Mouse (Mus musculus) testis, adult 2 months (tissue): Measurements from ENCODE around the gene Jam3. TPM values are rescaled to one million over a fixed set of nuclear protein-coding genes. Genes with fewer than 3 reads are reported as not detected.

Experiments used
- H3K27ac ChIP-seq: fragments of 200-500 bp; 2 replicates; pipeline ENCODE4 v1.5.1; 2012; ENCODE audit warnings: low read depth, low read length; ENCODE audit not compliant: control insufficient read depth, insufficient read depth
- H3K27me3 ChIP-seq: fragments of 200-500 bp; 2 replicates; pipeline ENCODE4 v1.6.1; 2012; ENCODE audit warnings: mild to moderate bottlenecking, low read length, moderate library complexity; ENCODE audit not compliant: control insufficient read depth, insufficient read depth
- H3K36me3 ChIP-seq: fragments of 200-500 bp; 2 replicates; pipeline ENCODE4 v1.6.1; 2012; ENCODE audit warnings: mild to moderate bottlenecking, low read length; ENCODE audit not compliant: control insufficient read depth, insufficient read depth
- H3K4me1 ChIP-seq: fragments of 200-500 bp; 2 replicates; pipeline ENCODE4 v1.6.1; 2012; ENCODE audit warnings: low read length; ENCODE audit not compliant: control insufficient read depth, insufficient read depth
- H3K4me3 ChIP-seq: fragments of 200-500 bp; 2 replicates; pipeline ENCODE4 v1.5.1; 2012; ENCODE audit warnings: low read depth, mild to moderate bottlenecking, low read length, moderate library complexity, mixed read lengths; ENCODE audit not compliant: control insufficient read depth
- CTCF ChIP-seq: fragments of 200-500 bp; IDR thresholded peaks from 2 replicates; pipeline ENCODE4 v1.5.1; 2012; ENCODE audit warnings: low read depth, mild to moderate bottlenecking, inconsistent platforms, low read length, moderate library complexity; ENCODE audit not compliant: control insufficient read depth, insufficient read depth, insufficient replicate concordance
- POLR2A ChIP-seq: fragments of 200-500 bp; IDR thresholded peaks from 2 replicates; pipeline ENCODE4 v1.6.1; 2012; ENCODE audit warnings: low read depth, mild to moderate bottlenecking, inconsistent platforms, low read length, moderate library complexity; ENCODE audit not compliant: control insufficient read depth
- polyA plus RNA-seq: library from polyadenylated mRNA; depleted of rRNA; stranded (reverse); fragments of >200 nt; gene quantifications from 2 replicates; pipeline ENCODE4 v1.2.3, GENCODE M21; 2012

Jam3 gene
- polyA plus RNA-seq, 1 experiment, result 34.1 TPM

DNA sequence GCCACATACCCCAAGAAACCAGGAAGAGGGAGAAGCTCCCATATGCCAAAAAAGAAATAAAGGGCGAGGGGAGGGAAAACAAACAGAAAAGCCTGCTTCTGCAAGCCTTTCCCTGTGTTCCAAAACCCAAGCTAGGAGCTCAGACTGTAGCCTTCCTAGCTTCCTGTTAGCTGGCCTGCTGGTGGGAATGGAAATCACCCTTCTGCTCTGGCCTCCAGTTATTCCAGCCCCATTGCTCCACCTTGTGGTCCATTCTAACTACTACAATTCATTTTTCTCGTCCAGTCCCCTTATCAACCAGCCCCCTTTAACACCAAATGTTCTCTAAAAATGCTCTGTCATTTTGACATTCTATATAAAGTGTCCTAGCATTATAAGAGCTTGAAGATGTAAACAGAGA, 20.9 kb upstream of the Jam3 start:
- H3K36me3 ChIP-seq, result no peaks in the 10 kb centered on the region
- H3K27me3 ChIP-seq, result no peaks in the 10 kb centered on the region

DNA sequence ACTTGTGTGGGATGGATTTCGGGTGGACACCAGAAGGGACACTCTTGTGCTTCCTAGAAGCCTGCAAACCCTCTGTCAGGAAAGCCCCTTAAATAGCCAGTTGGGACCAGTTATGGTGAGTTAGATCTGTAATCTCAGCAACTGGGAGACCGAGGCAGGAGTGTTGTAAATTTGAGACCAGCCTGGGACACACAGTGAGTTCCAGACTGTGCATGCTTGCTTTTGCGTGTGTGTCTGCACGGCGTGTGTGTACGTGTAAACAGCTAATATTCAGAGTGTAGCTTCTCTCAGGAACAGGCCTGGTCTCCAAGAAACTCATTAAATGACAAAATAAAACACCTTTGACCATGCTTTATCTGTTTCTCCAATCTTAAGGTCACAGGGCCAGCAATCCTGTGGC, 20.5 kb upstream of the Jam3 start:
- Histone ChIP-seq H3K36me3 (no peaks in the 10 kb centered on the region), H3K4me1 (no peaks in the 10 kb centered on the region), H3K27ac (no peak overlapping the region), H3K27me3 (no peaks in the 10 kb centered on the region), H3K4me3 (no peak overlapping the region)
- TF ChIP-seq CTCF, result no peak
- no peak for TF ChIP-seq POLR2A

More for the DNA sequence above, 20.9 kb upstream of the Jam3 start:
- Histone ChIP-seq H3K4me1 (no peaks in the 10 kb centered on the region), H3K4me3 (no peak overlapping the region), H3K27ac (no peak overlapping the region)
- TF ChIP-seq CTCF (peak; percentile 48; the same call in 1 of the 2 replicates), POLR2A (no peak)

DNA sequence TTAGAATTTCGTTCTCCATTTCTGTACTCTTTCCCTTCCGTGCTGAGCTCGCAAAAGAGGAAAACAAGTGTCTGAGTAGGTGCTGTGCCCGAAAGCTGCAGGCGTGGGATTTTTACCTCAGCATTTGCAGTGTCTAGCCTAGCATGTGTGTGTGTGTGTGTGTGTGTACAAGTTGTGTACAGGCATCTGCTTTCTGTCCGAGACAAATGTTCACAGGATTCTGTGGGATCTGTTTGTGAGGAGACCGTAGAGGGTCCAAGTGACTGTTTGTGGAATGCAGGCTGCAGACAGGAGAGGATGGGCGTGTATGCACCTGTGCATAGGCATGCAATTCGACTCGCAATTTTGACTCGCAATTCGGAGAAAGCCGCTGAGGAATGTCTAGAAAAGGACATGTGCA, 20.0 kb upstream of the Jam3 start:
- Histone ChIP-seq H3K4me3 (no peak overlapping the region), H3K27me3 (no peaks in the 10 kb centered on the region), H3K36me3 (no peaks in the 10 kb centered on the region), H3K27ac (no peak overlapping the region), H3K4me1 (no peaks in the 10 kb centered on the region)
- TF ChIP-seq CTCF (no peak), POLR2A (no peak)

DNA sequence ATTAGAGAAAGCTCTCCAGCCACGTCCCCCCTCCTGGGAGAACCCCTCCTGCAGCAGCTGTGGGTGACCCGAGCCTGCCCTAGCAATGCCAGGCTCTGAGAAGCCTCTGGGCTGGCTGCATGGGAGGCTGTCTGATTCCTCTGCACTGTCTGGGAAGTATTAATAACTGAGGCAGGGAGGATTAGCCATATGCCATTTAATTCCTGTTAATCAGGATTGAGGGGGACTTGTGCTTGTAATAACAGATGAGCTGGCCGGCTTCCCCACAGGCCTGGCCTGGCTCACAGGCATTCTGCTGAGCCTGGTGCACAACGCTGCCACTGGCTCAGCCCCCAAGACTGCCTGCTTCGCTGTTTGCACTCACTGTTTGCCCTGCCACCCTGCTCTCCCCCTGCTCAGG, 18.9 kb upstream of the Jam3 start:
- Histone ChIP-seq H3K36me3 (no peaks in the 10 kb centered on the region), H3K4me1 (no peaks in the 10 kb centered on the region), H3K27ac (no peak overlapping the region), H3K4me3 (no peak overlapping the region), H3K27me3 (no peaks in the 10 kb centered on the region)
- TF ChIP-seq CTCF (no peak), POLR2A (no peak)

DNA sequence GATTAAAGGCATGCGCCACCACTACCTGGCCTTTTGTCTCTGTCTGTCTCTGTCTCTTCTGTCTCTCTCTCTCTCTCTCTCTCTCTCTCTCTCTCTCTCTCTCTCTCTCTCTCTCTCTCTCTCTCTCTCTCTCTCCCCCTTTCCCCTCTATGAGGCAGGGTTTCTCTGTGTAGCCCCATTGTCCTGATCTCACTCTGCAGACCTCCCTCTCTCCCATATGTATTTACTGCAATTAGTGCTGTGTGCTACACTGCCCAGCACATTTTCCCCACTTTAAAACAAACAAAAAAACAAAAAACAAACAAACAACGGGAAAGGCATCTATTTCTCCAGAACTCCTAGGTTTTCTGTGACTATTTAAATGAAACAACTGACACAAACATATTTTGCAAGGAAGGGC, 18.4 kb upstream of the Jam3 start:
- H3K27me3 ChIP-seq, result no peaks in the 10 kb centered on the region
- H3K27ac ChIP-seq, result no peak overlapping the region
- no peaks in the 10 kb centered on the region for H3K4me1 ChIP-seq
- TF ChIP-seq CTCF (no peak), POLR2A (no peak)
- H3K4me3 ChIP-seq, result no peak overlapping the region
- no peaks in the 10 kb centered on the region for H3K36me3 ChIP-seq

DNA sequence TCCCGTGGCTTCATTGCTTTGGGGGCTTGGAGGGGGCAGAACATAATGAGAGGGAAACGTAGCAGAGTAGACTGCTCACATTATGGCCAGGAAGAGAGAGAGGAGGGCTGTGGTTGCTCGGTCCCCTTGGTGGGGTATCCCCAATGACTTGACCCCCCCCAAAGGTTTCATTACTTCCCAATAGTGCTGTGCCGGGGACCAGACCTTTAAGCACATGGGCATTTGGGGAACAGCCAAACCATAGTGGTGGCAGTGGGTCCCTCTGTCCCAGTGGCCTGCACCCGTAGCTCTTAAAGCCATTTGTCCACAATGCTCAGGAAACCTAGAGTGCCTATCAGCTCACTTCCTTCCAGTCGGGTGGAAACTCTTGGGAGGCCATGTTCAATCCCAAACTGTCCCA, 17.6 kb upstream of the Jam3 start:
- no peak overlapping the region for H3K4me3 ChIP-seq
- no peaks in the 10 kb centered on the region for H3K4me1 ChIP-seq
- TF ChIP-seq CTCF (no peak), POLR2A (no peak)
- no peaks in the 10 kb centered on the region for H3K36me3 ChIP-seq
- no peak overlapping the region for H3K27ac ChIP-seq
- no peaks in the 10 kb centered on the region for H3K27me3 ChIP-seq

DNA sequence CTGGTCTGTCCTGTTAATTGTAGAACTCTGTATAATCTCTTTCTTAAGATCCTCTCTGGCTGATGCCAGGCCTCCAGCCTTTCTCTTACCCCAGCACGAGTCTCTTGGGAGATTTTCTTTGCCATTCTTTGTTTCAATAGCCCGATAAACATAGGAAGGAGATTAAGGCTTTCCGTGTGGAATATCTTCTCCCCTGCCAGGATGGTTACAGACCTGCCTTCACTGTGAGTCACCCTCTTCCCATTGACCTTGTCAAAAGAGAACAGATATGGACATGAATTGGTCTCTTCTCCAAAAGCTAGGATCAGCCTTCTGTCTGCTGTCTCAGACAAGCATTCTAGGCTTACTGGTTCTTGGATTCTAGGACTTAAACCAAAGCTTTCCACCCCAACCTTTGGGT, 15.5 kb upstream of the Jam3 start:
- H3K4me3 ChIP-seq, result no peak overlapping the region
- H3K4me1 ChIP-seq, result no peaks in the 10 kb centered on the region
- no peaks in the 10 kb centered on the region for H3K27me3 ChIP-seq
- no peak overlapping the region for H3K27ac ChIP-seq
- H3K36me3 ChIP-seq, result no peaks in the 10 kb centered on the region
- TF ChIP-seq POLR2A, result no peak
- no peak for TF ChIP-seq CTCF

DNA sequence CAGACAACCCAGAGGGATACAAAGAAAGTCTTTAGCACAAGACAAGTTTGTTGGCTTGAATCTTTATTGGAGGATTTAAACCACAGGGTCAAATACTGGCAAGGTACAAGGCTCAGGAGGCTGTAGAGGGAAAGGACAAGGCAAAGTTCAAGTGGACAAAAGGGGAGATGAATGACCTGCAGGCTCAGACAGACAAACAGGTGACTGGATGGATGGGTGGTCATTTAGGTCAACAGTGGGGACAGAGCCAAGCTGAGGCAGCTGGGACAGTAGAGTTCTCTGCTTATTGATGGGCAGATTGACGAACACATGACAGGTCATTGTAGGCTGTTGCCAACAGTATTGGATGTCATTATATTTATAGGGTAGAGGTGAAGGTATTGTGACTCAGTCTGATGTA, 11.8 kb upstream of the Jam3 start:
- no peak overlapping the region for H3K27ac ChIP-seq
- TF ChIP-seq POLR2A (no peak), CTCF (no peak)
- no peaks in the 10 kb centered on the region for H3K4me1 ChIP-seq
- H3K27me3 ChIP-seq, result no peaks in the 10 kb centered on the region
- H3K4me3 ChIP-seq, result no peak overlapping the region
- no peaks in the 10 kb centered on the region for H3K36me3 ChIP-seq
